Mouse (Mus musculus) ovary, postnatal 14 days (tissue): ENCODE data around the gene Olfr447.
A peak's percentile ranks its signal among the peaks of the same experiment; 100 is the strongest.

ENCODE experiments used
- DNase-seq: peaks from one replicate; pipeline ENCODE4 v3.0.0; 2022; ENCODE audit warnings: low spot score

The Olfr447 gene

DNA sequence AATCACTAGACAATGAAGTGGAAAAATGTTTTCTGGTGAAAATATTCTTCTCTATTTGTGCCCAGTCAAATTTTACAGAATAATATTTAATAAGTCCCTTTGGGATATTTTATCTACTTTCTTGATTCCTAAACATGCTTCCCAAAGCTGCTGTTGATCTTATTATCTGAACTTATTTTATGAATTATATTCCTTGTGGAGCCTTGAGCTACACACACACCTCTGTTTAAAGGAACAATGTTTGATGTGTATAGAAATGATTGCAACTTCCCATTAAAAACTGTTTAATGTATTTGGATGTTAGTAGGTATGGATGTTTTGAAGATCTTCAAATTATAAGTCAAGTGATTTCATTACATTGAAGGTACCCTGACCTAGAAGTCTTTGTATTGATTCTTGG lies at the start of gene Olfr447:
TSS of gene Olfr447 (plus strand) at position 301 of the 400 bp plus-strand sequence.
- DNase-seq, result no peak

DNA sequence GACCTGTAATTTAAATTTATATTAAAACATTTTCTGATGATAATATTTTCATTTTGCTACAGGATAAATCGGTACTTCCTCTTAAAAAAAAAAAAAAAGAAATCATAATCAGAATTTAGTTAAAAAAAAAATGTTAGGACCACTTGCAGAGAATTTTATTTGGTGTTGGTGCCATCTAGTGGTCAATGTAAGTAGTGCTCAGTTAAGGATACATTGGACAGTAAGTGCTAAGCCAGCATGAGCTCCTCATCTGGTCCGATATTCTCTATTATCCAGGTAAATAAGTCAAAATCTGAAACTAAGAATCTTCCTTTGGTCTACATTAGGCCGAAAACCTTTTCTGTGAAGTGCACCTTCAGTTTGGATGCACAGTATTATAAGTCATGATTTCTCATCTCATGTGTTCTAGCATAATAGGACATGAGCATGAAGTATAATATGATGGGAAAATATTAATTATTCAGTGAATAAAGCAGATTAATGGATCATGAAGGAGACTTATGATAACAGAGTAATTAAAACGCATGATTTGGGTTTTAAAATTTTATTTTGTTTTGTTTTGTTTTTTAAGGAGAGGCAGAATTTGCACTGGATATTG lies 48.4 kb upstream of the Olfr447 start:
- peak; percentile 22 for DNase-seq

DNA sequence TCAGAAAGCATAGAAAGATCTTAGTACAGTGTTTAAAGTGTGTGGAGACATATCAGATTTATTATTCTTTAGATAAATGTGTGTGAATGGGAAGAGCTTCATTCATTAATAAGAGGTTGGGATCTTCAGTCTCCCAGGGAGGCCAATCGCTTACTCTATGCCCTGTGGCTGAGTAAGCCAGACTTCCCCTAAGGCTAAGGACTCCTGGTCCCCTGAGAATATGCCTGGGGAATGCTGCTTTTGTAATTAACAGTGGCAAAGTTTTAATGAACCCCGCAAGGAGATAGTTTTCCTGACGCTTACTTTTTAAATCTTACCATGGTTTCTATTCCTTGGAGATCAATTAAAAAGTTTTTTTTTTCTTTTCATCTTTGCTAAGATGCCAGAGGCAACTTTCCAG lies 39.0 kb upstream of the Olfr447 start:
- DNase-seq, result no peak

DNA sequence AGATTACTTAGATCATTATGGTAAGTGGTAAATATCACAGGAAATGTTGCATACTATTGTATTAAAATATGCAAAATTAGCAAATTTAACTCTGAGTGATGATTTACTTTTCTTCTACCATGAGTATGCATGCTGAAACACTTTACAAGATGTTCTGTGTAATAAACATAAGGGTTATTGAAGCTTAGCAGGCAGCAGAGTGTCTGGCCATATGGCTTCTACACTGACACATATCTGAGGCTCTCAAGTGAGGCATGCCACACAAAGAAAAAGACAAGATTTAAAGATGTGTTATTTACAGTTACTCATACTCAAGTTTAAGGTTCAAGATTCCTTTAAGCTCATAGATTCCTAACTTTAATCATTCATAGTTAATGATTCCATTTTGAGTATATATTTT lies 32.4 kb upstream of the Olfr447 start:
- no peak for DNase-seq

DNA sequence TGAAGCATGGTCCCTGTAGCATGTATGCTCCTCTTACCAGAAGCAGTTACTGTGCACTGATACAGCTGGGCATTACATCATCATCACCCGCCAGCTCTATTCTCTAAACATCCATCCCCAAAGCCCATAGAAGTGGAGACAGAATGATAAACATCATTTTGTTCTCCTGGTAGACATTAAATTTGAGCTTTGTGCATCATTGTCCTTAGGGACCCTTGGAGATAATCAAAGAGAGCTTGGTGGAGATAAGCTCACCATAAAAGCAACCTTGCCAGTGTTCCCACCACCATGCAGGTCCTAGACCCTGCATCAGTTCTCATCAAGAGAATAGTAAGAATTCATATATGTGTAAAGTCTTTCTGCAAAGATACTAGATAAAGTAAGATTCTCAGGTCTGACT lies 18.5 kb upstream of the Olfr447 start, which contains the start of gene Olfr448:
TSS of gene Olfr448 (plus strand) at position 301 of the 400 bp plus-strand sequence.
- no peak for DNase-seq

DNA sequence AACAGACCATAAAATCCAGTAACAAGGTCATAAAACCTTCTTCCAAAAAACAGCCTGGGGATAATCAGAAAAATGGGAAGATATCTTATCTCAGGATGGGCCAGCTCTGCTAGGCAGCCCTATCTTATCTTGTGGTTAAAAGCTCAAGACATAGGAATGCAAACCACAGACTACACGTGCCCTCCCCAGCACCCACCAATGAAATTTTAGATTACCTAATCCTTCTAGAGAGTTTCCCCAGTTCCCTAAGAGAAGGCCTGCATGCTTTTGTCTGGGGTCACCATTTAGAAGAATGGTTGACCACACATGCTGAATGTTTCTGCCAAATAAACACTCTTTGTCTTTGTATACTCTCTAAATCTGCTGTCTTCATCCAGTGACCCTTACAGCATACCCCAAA lies 8.3 kb upstream of the Olfr447 start:
- no peak for DNase-seq

DNA sequence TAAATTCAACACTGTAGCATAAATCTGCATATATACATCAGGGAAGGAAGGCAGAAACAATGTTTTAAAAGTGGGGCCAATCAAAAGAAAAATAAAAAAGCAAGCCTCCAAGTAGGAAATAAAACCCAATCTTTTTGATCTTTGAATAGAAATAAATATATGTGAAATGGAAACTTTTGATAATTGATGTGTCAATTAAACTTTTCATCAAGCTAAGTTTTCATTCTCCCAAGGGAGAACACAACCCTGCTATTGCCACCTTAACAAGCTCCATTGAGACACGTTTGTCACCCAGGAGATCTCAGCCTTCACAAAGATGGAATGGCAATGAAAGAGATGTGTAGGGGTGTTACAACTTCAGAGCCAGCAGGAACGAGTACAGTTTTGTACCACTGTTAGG lies 12.4 kb downstream of the Olfr447 start, which contains the start of gene Olfr446:
TSS of gene Olfr446 (plus strand) at position 301 of the 400 bp plus-strand sequence.
- DNase-seq, result no peak

DNA sequence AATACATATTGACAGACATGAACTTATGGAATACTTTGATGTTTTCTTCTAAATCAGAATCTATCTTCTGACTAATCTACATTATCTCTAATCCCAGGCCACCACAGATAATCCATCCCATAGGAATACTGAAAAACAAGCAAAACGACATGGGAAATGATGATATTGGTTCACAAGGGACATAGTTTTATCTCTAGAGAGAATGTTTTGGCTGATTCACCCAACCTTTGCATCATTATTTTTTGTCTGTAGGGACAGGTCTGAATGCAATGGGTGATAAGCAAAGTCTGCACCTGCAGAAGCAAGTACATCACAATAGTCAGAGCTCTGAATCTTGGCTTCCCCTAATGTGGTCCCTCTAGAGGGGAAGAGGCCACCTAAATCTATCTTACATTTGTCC lies 40.1 kb downstream of the Olfr447 start, which contains the start of gene Olfr444:
TSS of gene Olfr444 (plus strand) at position 301 of the 400 bp plus-strand sequence.
- no peak for DNase-seq
